Mouse (Mus musculus) lung, postnatal 25 days (tissue): ENCODE measurements around the gene Uckl1.

ENCODE experiments used
- DNase-seq: peaks from one replicate; pipeline ENCODE4 v3.0.0; 2022; ENCODE audit warnings: low spot score

Gene Uckl1

DNA sequence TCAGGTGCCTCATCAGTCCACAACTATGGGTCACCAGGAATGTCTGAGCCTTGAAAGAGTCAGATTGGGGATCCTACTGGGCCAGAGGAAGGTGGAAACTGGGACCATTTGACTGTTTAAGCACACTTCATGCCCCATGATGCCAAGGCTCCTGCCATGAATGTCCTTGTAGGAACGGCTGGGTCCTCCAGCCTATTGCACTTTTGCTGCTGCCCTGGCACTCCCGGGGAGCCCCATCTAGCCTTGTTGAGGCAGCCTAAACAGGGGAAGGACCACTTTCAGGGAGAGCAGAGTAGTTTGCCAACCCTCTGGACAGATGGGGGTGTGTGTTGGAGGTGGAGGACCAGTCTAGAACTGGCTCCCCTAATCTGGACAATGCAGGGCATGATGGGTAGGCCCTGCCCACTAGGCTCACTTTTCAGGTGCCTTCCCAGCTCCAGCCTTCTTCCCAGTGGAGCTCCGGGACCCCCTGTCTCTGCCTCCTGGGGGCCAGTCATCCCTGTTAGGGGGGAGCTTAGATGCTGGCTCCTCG, at the start of gene Uckl1:
Uckl1 (minus strand) TSS at position 482 of the 532 bp plus-strand sequence.
- no peak for DNase-seq

DNA sequence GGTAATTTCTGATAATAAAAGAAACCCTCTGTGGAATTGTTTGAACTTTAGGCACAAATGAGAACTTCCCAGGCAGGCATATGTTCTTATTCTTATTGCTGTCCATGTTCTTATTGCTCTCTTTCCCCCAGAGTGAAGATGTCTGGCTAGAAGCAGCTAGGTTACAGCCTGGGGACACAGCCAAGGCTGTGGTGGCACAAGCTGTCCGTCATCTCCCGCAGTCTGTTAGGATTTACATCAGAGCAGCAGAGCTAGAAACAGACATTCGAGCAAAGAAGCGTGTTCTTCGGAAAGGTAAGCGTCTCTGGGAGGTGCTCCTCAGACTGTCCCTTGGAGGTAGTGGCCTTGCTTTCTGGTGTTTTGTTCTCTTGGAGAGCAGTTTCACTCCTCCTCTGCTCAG, 47.9 kb upstream of the Uckl1 start:
- no peak for DNase-seq

GRCm38 (mm10) chr2:181628471-181628870, 43.8 kb upstream of the Uckl1 start:
- no peak for DNase-seq

- DNase-seq: no peak
Observed at GRCm38 (mm10) chr2:181623401-181623800, 38.7 kb upstream of the Uckl1 start.

DNA sequence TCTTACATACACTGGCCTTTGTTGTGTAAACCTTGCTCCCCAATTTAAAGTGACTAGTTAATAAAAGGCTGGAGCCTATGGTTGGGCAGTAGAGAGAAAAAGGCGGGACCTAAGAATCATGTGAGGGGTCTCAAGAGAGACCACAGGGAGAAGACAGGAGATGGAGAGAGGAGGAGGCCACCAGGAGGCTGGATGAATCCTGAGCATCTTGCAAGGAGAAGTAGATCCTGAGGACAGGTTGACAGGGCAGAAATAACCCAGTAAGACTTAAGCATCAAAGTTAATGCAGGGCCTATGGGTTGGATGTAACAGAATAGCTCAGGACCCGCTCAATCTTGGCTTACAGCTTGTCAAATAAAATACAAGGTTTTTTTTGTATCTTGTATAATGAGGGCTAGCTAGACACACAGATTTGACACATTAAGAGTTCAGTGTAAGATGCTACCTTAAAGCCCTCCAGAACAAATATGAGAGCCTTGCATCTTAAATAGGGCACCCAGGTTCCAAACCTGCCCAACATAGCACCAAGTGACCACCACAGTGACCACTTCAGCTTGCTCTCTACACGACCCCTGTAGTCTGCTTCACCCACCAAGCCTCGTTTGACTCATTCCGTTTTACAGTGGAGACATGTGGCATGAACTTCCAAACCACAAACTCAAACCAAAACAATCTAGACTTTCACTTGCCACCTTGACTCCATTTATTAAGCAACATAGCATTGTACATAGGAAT, 34.2 kb upstream of the Uckl1 start:
- no peak for DNase-seq

DNA sequence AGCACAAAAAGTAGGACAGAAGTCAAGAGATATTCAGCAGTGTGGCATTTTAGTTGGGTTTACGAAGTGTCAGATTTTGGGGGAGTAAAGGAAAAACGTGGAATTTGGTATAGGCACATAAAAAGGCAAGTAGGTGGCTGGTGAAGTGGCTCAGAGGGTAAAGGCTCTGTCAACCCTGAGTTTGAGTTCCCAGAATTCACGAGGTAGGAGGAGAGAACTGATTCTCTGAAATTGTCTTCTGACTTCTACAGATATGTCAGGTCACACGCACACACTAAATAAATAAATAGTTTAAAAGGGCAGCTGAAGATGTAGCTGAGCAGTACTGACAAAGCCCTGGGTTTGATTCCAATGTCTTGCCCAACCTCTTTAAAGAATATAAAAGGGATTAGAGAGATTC, 17.7 kb upstream of the Uckl1 start:
- DNase-seq: no peak

GRCm38 (mm10) chr2:181601751-181602145, 17.1 kb upstream of the Uckl1 start:
- DNase-seq: no peak

GRCm38 (mm10) chr2:181600828-181601750, 16.4 kb upstream of the Uckl1 start:
- peak; percentile 97 for DNase-seq

DNA sequence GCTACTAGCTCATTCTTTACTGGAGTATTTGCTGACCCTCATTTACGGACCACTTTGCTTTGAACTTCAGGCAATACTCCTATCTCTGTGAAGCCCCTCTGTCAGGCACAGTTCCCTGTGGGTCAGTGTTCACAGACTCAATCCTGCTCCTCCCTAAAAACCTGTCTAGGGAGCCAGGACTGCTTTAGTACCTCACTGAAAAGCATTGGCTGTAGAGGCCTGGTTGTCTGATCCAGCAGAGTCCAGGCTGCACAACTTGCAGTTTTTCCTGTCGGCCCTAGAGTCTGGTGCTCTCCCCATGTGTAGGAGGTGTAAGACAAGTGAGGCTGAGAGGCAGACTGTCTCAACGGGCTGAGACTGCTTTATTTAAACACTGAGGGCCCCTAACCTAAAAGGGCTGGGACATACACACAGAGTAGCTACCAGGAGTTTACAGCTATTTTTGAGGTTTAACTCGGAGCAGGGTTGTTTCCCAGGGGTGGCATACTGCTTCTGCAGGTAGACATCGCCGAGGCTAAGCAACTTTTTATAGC, 15.6 kb upstream of the Uckl1 start:
- DNase-seq: no peak

DNA sequence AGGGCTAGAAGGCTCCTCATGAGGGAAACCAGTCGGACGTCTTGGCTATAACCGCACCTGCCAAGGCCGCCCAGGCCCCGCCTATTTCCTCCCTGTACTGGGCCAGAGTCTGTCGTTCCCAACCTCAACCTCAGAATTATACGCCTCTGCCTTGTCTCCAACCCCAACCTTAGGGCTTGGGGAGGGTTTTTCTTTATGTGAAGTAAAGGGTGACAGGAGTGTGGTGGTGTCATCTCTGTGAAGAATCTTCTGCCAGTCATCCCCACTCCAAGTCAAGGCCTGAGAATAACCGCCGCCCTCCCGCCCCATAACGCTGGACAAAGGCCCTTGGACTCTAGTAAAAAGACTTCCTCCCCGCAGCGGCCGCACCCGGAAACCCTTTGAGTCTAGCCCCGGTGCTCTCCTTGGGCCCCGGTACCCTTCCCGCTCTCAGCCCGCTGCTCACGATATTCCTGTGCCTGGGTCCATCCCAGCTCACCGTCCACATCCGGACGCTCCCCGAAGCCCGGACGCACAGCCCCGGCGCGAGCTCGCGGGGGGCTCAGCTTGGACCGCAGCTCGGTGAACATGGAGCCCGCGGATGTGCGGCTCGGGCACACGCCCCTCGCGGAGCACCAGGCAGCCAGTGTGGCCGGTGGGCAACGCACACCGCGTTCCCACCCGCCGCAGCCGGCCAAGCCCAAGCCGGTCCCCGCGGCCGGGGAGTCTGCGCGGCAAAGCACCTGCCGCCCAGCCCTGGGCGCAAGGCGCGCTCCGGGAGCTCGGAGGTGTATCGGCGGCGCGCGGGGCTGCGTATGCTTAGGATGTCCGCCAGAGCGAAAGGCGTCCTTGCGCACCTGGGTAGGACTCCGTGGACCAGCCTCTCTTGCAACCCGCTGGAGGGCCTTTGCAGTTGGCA, 14.0 kb upstream of the Uckl1 start, which contains the start of gene Samd10:
Samd10 (minus strand) TSS at position 759 of the 898 bp plus-strand sequence.
- peak; percentile 68 for DNase-seq

GRCm38 (mm10) chr2:181597378-181598061, 12.8 kb upstream of the Uckl1 start:
- no peak for DNase-seq

GRCm38 (mm10) chr2:181596221-181596960, 11.7 kb upstream of the Uckl1 start:
- no peak for DNase-seq

- DNase-seq: peak; percentile 56
Observed at GRCm38 (mm10) chr2:181594946-181595696, 10.4 kb upstream of the Uckl1 start.

- DNase-seq: no peak
Observed at GRCm38 (mm10) chr2:181593937-181594336, 9.2 kb upstream of the Uckl1 start.

GRCm38 (mm10) chr2:181593042-181593421, 8.3 kb upstream of the Uckl1 start:
- no peak for DNase-seq

- DNase-seq: peak; percentile 66
Observed at GRCm38 (mm10) chr2:181592231-181593041, 7.7 kb upstream of the Uckl1 start, which contains the start of gene Zfp512b. TSS of gene Zfp512b (minus strand) at chr2:181592803.

DNA sequence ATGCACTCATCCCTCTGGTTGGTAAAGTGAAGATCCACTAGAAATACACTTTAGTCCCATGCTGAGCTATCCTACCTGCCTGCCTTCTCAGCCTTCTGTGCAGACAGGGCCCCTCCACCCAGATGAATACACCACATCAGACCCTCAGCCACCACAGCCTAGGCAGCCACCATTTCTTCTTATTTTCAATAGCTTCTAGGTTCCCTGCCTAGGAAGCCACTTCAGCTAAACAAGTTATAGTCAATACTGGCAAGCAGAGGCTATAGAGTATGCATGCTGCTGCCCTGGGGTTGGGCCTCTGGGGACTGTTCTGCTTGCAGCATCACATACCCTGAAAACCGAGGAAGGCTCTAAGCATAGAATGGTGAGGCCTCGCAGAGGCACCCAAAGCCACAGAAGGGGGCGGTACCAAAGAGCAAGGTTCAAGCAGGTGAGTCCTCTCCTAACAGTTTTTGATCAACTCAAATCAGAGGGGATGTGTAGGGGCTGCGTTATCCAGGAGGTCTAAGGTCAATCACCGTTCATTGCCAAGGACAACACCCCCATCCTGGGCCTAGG, 6.9 kb upstream of the Uckl1 start, which contains the start of gene Prpf6:
Prpf6 (plus strand) TSS at position 341 of the 558 bp plus-strand sequence.
- DNase-seq: no peak

GRCm38 (mm10) chr2:181590471-181590870, 5.8 kb upstream of the Uckl1 start:
- DNase-seq: no peak
